Mouse (Mus musculus) regulatory T cell (primary cell): Measurements from ENCODE around the gene Gm49388.
"Not testable (repeated sequence)": the region's sequence is repeated elsewhere in the genome, so short reads cannot be mapped to it uniquely, and the experiment has no call there.

Experiments used
- in situ Hi-C: fragments of 300-600 bp; cut with MboI, MseI; formaldehyde crosslinking; loops from one replicate; pipeline ENCODE4 v1.15.1; 2025; ENCODE audit warnings: high pct_unique_total_duplicates

Gm49388 gene

GRCm38 (mm10) chr7:127802313-127802712 is 16.9 kb downstream of the Gm49388 start:
- in situ Hi-C loops, result no loop called here

GRCm38 (mm10) chr7:127808821-127809220 is 23.4 kb downstream of the Gm49388 start:
- in situ Hi-C loops, result loop anchor here (5.0 kb wide), 1 partner anchor 58 kb away; no protein-coding TSS in a partner anchor

GRCm38 (mm10) chr7:127809846-127810245 is 24.4 kb downstream of the Gm49388 start:
- in situ Hi-C loops, result loop anchor here (5.0 kb wide), 1 partner anchor 57 kb away; no protein-coding TSS in a partner anchor

- in situ Hi-C loops, result no loop called here
These were observed 25.2 kb downstream of the Gm49388 start for GRCm38 (mm10) chr7:127810650-127811049.

- in situ Hi-C loops, result no loop called here
These were observed 25.8 kb downstream of the Gm49388 start for GRCm38 (mm10) chr7:127811240-127811639.

GRCm38 (mm10) chr7:127812292-127812691 is 26.9 kb downstream of the Gm49388 start:
- in situ Hi-C loops, result no loop called here

- in situ Hi-C loops, result no loop called here
These were observed 28.4 kb downstream of the Gm49388 start for GRCm38 (mm10) chr7:127813821-127814220.

- in situ Hi-C loops, result no loop called here
These were observed 29.0 kb downstream of the Gm49388 start for GRCm38 (mm10) chr7:127814241-127814921.

GRCm38 (mm10) chr7:127815116-127815665 is 29.8 kb downstream of the Gm49388 start:
- in situ Hi-C loops, result no loop called here

- in situ Hi-C loops, result no loop called here
These were observed 30.8 kb downstream of the Gm49388 start for GRCm38 (mm10) chr7:127815954-127816821.

- in situ Hi-C loops, result no loop called here
These were observed 31.6 kb downstream of the Gm49388 start for GRCm38 (mm10) chr7:127817053-127817452.

GRCm38 (mm10) chr7:127817776-127818175 is 32.4 kb downstream of the Gm49388 start:
- in situ Hi-C loops, result no loop called here

GRCm38 (mm10) chr7:127820836-127821509 is 35.6 kb downstream of the Gm49388 start:
- in situ Hi-C loops, result no loop called here

- in situ Hi-C loops, result no loop called here
These were observed 37.1 kb downstream of the Gm49388 start for GRCm38 (mm10) chr7:127822494-127822893.

- in situ Hi-C loops, result no loop called here
These were observed 38.1 kb downstream of the Gm49388 start for GRCm38 (mm10) chr7:127823236-127824171.

- in situ Hi-C loops, result no loop called here
These were observed 38.9 kb downstream of the Gm49388 start, which contains the start of the genes Stx4a and Stx1b for GRCm38 (mm10) chr7:127824176-127824871. TSS of gene Stx4a (plus strand) at chr7:127824294. TSS of gene Stx1b (minus strand) at chr7:127824549.

GRCm38 (mm10) chr7:127835550-127835949 is 50.1 kb downstream of the Gm49388 start:
- in situ Hi-C loops, result no loop called here

GRCm38 (mm10) chr7:127837473-127837872 is 52.1 kb downstream of the Gm49388 start:
- in situ Hi-C loops, result no loop called here

GRCm38 (mm10) chr7:127837878-127838277 is 52.5 kb downstream of the Gm49388 start:
- in situ Hi-C loops, result not testable (repeated sequence)

- in situ Hi-C loops, result not testable (repeated sequence)
These were observed 54.6 kb downstream of the Gm49388 start for GRCm38 (mm10) chr7:127840031-127840430.
